Mouse (Mus musculus): ENCODE results near the gene Gm49337.

GRCm38 (mm10) chr4:116304551-116304950, 131.4 kb downstream of the Gm49337 start:
- TF ChIP-seq POLR2A (IDR thresholded peaks at IDR 0.05; ENCODE audit: borderline replicate concordance, insufficient read depth, low read length) (no peak), CTCF (IDR thresholded peaks at IDR 0.05; ENCODE audit: borderline replicate concordance, insufficient read depth, low read depth, low read length) (no peak)

All from cerebellum, adult 2 months (tissue).